Mouse (Mus musculus) bone marrow macrophage, adult 2 months (primary cell): ENCODE results near the gene Plagl1.

Experiments used
- CTCF ChIP-seq: IDR thresholded peaks from 2 replicates; pipeline ENCODE4 v1.5.1; 2012; ENCODE audit warnings: low read depth, mild to moderate bottlenecking, low read length, moderate library complexity
- POLR2A ChIP-seq: IDR thresholded peaks from 2 replicates; pipeline ENCODE4 v1.6.1; 2012; ENCODE audit warnings: mild to moderate bottlenecking, low read depth, low read length, borderline replicate concordance

DNA sequence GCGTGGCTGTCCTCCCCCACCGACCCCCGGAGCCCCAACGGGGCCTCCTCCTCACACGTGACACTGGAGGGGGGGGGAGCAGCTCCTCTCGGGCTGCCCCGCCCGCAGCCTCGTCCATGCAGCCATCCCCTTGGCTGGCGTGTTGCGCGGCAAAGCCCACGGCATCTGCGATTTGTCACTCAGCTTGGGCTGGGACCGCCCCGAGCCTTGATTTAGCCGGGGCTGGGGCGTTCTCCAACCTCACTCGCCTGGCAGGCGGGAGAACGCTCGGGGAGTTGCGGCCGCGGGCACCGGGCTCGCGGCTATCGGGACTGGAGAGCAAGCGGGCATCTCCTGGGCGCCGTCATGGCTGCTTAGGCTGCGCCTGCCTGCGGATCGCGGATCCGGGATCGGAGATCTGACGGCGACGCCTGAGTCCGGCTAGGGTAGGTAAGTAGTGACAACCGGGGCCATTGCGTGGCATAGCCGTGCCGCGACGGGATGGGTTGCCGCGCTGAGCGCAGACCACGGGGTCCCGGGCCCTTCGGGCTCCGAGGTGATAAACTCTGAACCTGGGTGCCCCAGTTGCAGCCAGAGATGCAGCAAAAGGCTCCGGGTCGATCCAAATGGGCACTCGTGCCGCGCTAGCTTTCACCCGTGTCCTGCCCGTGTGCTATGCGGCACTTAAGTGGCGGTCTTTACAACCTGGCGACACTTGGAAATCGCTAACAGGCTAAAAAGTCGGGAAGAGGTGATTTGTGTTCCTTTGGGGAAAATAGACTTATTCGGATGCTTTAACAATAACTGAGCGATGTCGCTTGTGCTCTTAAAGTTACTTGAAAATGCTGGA is 30.5 kb downstream of the Plagl1 start:
- TF ChIP-seq CTCF (no peak), POLR2A (no peak)
